Comparison of ENCODE assay signal across 8 mouse cellular contexts in genomic region chr2:103566713-103567521, GRCm38 (mm10). TPM values are rescaled to one million over a fixed set of nuclear protein-coding genes. Genes with fewer than 3 reads are reported as not detected.
A peak's percentile ranks its signal among the peaks of the same experiment; 100 is the strongest.
DNase-seq lines count a peak whose midpoint lies in the region; ATAC-seq lines count a peak whose summit lies in the region.

No protein-coding gene starts in this region.

- intact Hi-C loops in left cerebral cortex, postnatal 36 days (cut with DNase I) = loop anchor here (2.0 to 10.0 kb wide), 3 partner anchors 45 to 438 kb away; no protein-coding TSS in a partner anchor

- ATAC-seq in megakaryocyte progenitor cell, adult 5-6 weeks (replicated peaks; ENCODE audit: poor library complexity) = 0 out of 2 replicates have a peak, but pooled peaks have one; percentile 4
- no peak for ATAC-seq in activated CD4-positive, CD25-positive, alpha-beta regulatory T cell, adult 4 months

- peak; percentile 31 for DNase-seq in WW6 (ENCODE audit: low read depth, low spot score)
- peak; percentile 61 to 63 for DNase-seq in cerebellum, postnatal 25 days
- DNase-seq in gastrocnemius, postnatal 10 days = peak; percentile 72
- DNase-seq in induced T-regulatory cell, adult 2 months (ENCODE audit: low read depth) = peak; percentile 65
- peak; percentile 36 to 49 for DNase-seq in left cerebral cortex, postnatal 36 days (ENCODE audit: low spot score in 2 of 2)
- DNase-seq in right cerebral cortex, postnatal 4 days = peak; percentile 51

RNA-seq across cellular contexts. Expression of gene Abtb2, which starts 0.8 kb away (rescaled TPM):
- total RNA-seq in gastrocnemius, postnatal 10 days (2021) = 10 to 100 TPM; 11.0 to 13.6 TPM
- total RNA-seq in left cerebral cortex, postnatal 36 days (2021) = 10 to 100 TPM in 1 of 2 experiments, 1 to 10 TPM in 1; 9.0 to 11.0 TPM
- total RNA-seq in megakaryocyte progenitor cell, adult 5-6 weeks (2015) = 0.10 and 0.44 TPM in 2 replicates
- total RNA-seq in megakaryocyte progenitor cell, adult 5-6 weeks (2017) = 0.24 and 0.54 TPM in 2 replicates
- polyA plus RNA-seq in activated CD4-positive, CD25-positive, alpha-beta regulatory T cell, adult 4 months (2017; shearing (Covaris generic)) = 10 to 100 TPM in 1 of 2 experiments, 1 to 10 TPM in 1; 9.0 to 10.9 TPM

Comparison
In these comparisons a context has a peak if more than half of its experiments do, and no peak if none do; other contexts are left out.
1. RNA of gene Abtb2, which starts 0.8 kb away (total RNA-seq): 11.0 to 13.6 TPM in gastrocnemius, postnatal 10 days and 9.0 to 11.0 TPM in left cerebral cortex, postnatal 36 days; 0.10 to 0.54 TPM in megakaryocyte progenitor cell, adult 5-6 weeks; every median in the first group is over 4 times any median in the second.
2. Peak in every context shown above with its lines, with median percentiles within 50 percentile points of each other: DNase-seq.